Mouse (Mus musculus) layer of hippocampus, adult 18-20 months (tissue): ENCODE data around the gene Ndufc1. TPM values are rescaled to one million over a fixed set of nuclear protein-coding genes. Genes with fewer than 3 reads are reported as not detected.
"Not testable (repeated sequence)": the region's sequence is repeated elsewhere in the genome, so short reads cannot be mapped to it uniquely, and the experiment has no call there.

ENCODE experiments used
- DNase-seq, 2 experiments: peaks; one replicate each; pipeline ENCODE4 v3.0.0; 2022; ENCODE audit warnings: low spot score in 2 of 2
- total RNA-seq, 2 experiments: library from RNA; stranded (reverse); gene quantifications; 2 replicates each; pipeline ENCODE4 v1.2.3; 2021

Gene Ndufc1
- total RNA-seq, 2 experiments from 2014 or later, result 288 to 339 TPM

DNA sequence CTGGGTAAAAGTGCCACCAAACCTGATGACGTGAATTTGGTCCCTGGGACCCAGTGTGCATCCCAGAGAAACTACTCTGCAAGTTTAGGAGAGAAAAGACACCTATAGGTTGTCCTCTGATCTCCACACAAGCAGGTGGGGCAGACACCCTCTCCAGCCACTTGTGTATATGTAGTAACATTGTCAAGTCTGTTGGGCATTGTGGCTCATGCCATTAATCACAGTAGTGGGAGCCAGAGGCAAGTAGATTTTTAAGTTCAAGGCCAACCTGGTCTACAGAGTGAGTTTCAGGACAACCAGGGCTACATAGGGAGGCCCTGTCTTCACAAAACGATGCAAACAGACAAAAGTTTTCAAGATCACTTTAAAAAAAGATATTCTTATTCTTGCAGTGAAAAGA, 37.0 kb downstream of the Ndufc1 start:
- no peak for DNase-seq

DNA sequence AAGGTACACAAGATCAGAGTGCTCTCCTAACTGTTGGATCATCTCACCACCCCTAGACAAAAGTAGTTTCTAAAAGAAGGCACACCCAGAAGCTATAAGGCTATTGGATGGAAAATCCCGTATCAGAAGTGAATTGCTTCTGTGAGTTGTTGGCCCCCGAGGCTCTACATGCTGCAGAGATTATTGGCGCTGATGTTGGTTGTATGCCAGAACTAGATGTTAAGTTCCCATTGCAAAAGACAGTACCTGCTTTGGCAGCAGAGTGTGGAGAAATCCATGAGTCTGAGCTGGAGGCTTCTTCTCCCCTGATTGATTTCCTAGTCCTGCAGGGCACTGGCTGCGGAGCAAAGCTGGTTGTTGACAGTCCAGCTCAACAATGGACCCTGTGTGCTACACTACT, 40.8 kb downstream of the Ndufc1 start:
- no peak for DNase-seq

DNA sequence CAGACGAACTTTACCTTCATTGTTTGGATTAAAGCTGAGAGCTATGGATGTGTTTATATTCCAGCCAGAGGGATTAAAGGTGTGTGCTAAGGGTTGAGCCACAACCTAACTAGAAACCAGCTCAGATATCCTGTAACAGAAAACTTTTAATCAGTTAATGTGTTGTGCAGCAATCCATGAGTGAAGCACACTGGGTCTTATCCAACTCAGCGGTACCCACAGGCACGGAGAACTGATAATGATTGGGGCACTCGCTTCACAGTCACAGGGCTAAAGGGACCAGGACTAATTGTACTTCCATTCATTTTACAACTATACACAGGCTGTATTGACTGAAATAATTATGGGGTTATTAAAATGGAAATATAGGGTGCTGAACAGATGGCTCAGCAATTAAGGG, 41.9 kb downstream of the Ndufc1 start:
- DNase-seq, result no peak

DNA sequence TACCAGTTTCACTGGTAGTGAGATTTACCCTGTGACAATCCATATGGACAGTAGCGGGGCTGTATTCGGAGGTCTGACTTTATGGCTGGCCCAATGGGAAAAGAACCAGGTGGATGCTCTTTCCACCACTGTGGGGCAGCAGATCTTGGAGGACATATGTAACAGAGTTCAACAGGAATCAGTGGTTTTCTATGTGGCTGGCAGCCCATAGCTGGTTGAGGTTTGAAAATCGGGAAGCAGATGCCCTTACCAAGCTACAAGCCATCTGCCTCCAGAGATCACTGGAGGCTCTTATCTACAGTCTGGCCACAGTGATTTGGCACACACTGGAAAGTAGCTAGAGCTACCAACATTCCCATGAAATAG, 43.3 kb downstream of the Ndufc1 start:
- DNase-seq, result no peak

DNA sequence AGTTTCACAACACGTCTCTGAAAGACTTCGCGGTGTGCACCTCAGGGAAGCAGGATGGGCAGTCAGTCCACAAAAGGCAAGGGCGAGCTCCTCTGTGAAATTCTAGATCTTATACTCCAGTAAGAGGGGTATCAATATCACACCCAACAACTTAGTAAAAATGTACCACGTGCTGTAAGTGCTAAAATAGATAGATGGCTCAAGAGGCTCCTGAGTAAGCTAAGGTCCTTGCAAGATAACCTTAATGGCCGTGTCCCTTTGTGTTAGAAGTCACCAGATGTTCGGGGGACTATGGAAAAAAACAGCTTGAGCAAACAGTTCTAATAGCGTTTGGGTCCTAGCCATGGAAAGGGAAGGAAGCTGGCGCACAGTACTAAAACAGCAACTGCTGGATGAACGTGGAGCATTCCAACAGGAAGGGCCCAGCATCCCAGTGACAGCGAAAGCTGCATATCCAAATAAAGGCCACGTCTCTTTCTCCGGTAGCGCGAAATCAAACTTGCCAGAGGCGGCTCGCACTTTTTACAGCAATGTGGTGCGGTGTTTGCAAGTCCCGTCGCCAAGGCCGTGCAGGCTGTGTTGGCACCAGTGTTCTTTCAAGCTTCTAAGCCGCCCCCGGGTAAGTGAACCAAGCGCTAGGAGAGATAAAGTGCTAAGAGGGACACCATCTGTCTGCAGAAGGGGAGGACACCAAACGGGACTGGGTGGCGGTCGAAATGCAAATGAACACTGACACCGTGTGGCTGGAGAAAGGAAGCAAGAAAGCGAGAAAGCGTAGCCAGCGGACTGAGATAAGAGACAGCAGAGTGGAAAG, 43.9 kb downstream of the Ndufc1 start:
- DNase-seq, result peak; percentile 80 to 89

DNA sequence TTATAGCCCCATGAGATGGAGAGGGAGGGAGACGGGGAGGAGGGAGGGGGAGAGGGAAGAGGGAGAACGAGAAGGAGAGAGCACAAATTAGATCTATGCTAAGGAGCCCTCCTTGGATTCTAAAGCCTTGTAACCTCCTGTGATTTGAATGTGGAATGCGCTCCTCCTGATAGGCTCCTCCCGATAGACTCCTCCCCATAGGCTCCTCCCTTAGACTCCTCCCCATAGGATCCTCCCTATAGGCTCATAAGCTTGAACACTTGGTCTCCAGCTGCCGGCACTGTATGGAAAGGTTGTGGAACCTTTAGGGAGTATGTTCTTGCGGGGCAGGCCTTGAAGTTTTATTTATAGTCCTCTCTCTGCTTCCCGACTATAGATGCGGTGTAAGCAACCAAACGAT, 47.7 kb downstream of the Ndufc1 start:
- DNase-seq, result no peak

DNA sequence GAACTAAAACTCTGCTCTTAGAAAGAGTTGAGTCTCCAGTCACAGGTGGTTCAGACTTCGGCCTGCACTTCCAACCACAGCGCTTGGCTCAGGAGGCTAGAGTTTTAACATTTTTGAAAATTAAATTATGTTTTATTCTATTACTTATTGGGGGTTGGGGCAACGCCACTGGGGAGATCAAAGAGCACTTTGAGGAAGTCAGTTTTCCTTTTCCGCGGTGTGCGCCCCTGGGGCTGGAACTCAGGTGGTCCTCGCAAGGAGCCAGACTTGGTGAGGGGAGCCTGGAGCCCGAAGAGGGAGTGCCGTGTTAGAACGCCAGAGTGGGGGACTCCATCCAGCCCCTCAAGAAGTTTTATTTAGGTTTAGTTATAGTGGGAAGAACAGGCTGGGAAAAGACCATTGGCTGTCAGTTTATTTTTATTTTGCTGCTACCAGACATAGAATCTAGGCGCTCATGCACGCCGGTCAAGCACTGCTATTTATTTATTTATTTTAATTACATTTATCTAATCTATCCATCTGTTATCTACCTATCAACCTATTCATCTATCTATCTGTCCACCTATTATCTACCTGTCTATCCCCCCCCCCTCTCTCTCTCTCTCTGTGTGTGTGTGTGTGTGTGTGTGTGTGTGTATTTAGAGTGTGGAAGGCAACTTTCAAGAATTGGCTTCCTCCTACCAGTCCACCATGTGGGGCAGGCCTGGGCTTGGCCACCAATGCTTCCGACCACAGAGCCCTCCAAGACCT, 49.1 kb downstream of the Ndufc1 start:
- no peak for DNase-seq

DNA sequence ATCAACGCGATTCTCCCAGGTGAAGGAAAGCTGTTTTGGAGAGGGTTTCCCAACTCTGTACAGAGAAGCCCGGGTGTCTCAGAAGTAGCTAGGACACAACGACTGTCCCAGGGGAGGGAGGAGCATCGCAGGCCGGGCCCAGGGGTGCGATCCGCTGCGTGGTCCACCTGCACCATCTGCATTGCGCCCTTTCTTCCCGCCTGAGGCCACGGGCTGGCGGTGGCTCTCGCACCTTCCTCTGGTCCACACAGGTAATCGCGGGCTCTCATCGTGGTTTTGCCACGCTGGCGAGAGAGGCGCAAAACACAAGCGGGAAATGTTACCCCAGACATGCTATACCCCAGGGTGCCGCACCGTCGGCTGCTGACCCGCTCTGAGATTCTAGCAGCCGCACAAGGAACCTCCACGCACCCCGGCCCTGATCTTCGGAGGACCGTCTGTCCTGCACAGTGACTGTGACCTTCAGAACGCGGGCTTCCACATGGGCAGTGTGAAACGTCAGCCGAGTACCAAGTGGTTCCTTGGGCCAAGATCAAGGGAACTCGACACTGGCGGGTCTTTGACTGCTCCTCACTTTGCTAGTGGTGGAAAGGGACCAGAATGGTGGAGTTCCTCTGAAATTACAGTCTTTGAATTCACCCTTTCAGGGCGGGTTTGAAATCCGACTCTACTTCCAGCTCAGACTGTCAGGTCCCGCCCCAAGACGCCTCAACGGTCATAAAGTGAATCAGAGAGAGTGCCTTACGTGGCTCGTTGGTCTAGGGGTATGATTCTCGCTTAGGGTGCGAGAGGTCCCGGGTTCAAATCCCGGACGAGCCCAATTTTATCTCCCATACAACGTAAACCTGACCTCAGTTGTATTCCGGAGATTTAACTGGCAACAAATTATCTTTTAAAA, 49.9 kb downstream of the Ndufc1 start:
- peak; percentile 50 to 70 for DNase-seq

DNA sequence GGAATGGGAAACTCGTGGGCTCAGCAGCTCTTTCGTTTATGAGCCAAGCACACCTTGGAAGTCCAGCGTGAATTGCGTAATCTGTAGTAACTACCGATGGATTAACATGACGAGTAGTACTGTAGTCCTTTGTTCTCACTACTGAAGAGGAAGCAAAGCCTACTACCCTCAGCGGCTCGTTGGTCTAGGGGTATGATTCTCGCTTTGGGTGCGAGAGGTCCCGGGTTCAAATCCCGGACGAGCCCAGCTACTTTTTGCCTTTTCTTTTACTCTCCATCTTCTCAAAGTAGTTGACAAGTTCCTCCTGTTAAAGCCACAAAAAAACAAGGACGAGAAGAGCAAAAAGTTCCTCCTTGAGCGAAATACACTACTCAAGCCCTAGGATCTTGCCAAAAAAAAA, 50.6 kb downstream of the Ndufc1 start:
- peak; percentile 49 to 83 for DNase-seq

DNA sequence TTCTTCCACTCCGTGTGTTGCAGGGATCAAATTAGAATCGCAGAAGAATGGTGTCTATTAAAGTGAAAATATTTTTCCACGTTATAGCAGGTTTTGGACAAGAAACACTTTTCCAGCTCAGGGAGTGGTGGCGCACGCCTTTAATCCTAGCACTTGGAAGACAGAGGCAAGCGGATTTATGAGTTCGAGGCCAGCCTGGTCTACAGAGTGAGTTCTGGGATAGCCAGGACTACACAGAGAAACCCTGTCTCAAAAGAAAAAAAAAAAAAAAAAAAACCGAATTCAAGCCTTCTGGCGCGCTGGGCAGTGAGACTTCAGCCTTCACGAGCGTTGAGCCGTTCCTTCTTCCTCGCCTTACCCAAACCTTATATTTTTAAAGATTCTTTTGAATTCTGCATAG, 51.2 kb downstream of the Ndufc1 start:
- peak in 1 of 2 experiments; percentile 22 for DNase-seq

DNA sequence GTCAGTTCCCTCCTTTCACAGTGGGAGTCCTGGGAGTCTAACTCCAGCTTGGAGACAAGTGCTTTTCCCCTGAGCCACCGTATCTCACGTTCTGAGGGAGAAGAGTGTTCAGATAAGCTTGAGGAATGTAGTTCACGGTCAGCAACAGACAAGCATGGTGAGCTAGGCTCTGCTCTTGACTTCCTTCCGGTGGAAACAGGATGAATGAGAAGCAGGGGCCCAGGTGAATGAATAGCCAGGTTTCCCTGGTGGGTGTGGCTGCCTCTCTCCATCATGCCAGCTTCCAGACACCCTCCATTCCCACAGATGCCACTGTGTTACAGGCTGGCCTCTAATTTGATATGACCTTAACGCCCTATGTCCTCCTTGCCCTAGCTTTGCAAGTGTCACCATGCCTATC, 51.7 kb downstream of the Ndufc1 start:
- no peak for DNase-seq

DNA sequence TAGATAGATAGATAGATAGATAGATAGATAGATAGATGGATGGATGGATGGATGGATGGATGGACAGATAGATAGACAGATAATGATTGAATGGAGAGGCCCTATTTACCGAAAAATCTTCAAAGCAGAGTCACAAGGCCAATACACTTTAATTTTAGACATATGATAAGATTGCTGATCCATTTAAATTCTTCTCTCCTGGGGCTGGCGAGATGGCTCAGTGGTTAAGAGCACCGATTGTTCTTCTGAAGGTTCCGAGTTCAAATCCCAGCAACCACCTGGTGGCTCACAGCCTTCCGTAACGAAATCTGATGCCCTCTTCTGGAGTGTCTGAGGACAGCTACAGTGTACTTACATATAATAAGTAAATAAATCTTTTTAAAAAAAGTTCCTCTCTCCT, 53.8 kb downstream of the Ndufc1 start:
- not testable (repeated sequence) for DNase-seq

Other genes with a start within 250 kb of the Ndufc1 start
- gene Noct, start 184.5 kb downstream of the Ndufc1 start, total RNA-seq, result 10 to 100 TPM; 59.5 to 60.3 TPM
- gene Elf2, start 68.3 kb downstream of the Ndufc1 start, total RNA-seq, result 10 to 100 TPM; 66.7 to 67.4 TPM
- not detected for gene Mgarp, start 12.2 kb downstream of the Ndufc1 start, total RNA-seq
- 10 to 100 TPM; 50.9 to 60.0 TPM for gene Naa15, start 6.2 kb upstream of the Ndufc1 start, total RNA-seq
- 10 to 100 TPM; 24.0 to 24.7 TPM for gene Rab33b, start 74.9 kb upstream of the Ndufc1 start, total RNA-seq
- gene Setd7, start 151.9 kb upstream of the Ndufc1 start, total RNA-seq, result 100 to 1,000 TPM; 143 to 153 TPM